In the genomic region with DNA sequence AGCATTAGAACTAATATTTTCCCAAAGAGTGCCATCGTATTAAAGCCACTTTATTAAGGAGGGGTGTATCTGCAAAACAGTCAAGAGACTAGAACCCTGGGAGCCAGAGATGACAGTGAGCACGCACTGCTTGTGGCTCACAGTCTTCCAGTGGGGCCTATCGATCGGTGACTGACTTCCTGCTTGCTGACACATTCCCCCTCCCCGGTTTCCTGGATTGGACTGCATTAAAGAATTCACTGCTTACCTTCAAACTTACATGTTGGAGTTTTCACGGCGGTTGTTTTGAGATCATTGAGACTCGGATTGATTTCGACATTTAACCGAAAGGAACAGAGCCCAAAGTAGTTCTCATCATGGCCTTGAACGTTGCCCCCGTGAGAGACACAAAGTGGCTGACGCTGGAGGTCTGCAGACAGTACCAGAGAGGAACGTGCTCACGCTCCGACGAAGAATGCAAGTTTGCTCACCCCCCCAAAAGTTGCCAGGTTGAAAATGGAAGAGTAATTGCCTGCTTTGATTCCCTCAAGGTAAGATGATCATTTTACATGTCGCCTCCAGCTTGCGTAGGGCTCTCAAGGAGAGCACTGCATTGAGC, we compare ENCODE assay signal across 17 mouse cellular contexts. TPM values are rescaled to one million over a fixed set of nuclear protein-coding genes. Genes with fewer than 3 reads are reported as not detected.
DNase-seq lines count a peak whose midpoint lies in the region; ATAC-seq and TF ChIP-seq lines count a peak whose summit lies in the region.
"Had no signal": no experiment of that assay in that cellular context is flagged by ENCODE, and none has a peak within 500 bp of the region (broad histone marks: within the 10 kb centered on the region; RNA-seq: fewer than 3 reads in every experiment).

No protein-coding gene starts in this region.

- TF ChIP-seq RAD21 in CH12.LX (IDR thresholded peaks at IDR 0.05; ENCODE audit: low read depth, low read length) = no peak

- no peaks in the 10 kb centered on the region for H3K9me3 ChIP-seq in heart, postnatal 0 days (replicated peaks; ENCODE audit: control insufficient read depth, low read length)
- H3K9me3 ChIP-seq in heart, embryonic 11.5 days (replicated peaks; ENCODE audit: control insufficient read depth, low read length) = no peaks in the 10 kb centered on the region
- H3K9me3 ChIP-seq in CH12.LX (replicated peaks; ENCODE audit: low read length) = no peaks in the 10 kb centered on the region
- no peaks in the 10 kb centered on the region for H3K9me3 ChIP-seq in embryonic facial prominence, embryonic 15.5 days (replicated peaks)
- H3K9me3 ChIP-seq: forebrain, embryonic 15.5 days; heart, embryonic 15.5 days; midbrain, embryonic 13.5 days; stomach, embryonic 15.5 days had no signal

- H3K79me2 ChIP-seq in CH12.LX (replicated peaks; ENCODE audit: control insufficient read depth, extremely low read depth, insufficient read depth, poor library complexity, severe bottlenecking) = peaks cover 37% of the 10 kb centered on the region

- H3K4me1 ChIP-seq in heart, postnatal 0 days (ENCODE audit: control insufficient read depth, insufficient read depth) = peaks cover 36% of the 10 kb centered on the region
- peaks cover 18% of the 10 kb centered on the region; the same call in 1 of the 2 replicates for H3K4me1 ChIP-seq in heart, embryonic 11.5 days (ENCODE audit: control insufficient read depth, insufficient read depth, low read length)
- H3K4me1 ChIP-seq in CH12.LX (ENCODE audit: control insufficient read depth in 1 of 2, insufficient read depth in 2 of 2) = peaks cover 20 to 77% of the 10 kb centered on the region in 2 experiments
- H3K4me1 ChIP-seq in embryonic facial prominence, embryonic 15.5 days = peaks cover 51% of the 10 kb centered on the region
- H3K4me1 ChIP-seq: forebrain, embryonic 15.5 days; midbrain, embryonic 13.5 days had no signal

- H3K4me2 ChIP-seq in heart, postnatal 0 days (ENCODE audit: low read depth, low read length) = no peak overlapping the region
- no peak overlapping the region for H3K4me2 ChIP-seq in heart, embryonic 11.5 days
- peak overlapping the region; percentile 68 for H3K4me2 ChIP-seq in CH12.LX (ENCODE audit: insufficient read depth, low read depth, poor library complexity, severe bottlenecking)
- no peak overlapping the region for H3K4me2 ChIP-seq in embryonic facial prominence, embryonic 15.5 days (replicated peaks)
- H3K4me2 ChIP-seq: forebrain, embryonic 15.5 days; heart, embryonic 15.5 days; midbrain, embryonic 13.5 days; stomach, embryonic 15.5 days had no signal

- no peak for DNase-seq in heart, postnatal 0 days (ENCODE audit: low spot score)
- DNase-seq in CH12.LX (ENCODE audit: extremely low read depth) = no peak
- DNase-seq in naive thymus-derived CD4-positive, alpha-beta T cell, adult 2 months (ENCODE audit: low read depth) = peak; percentile 29
- DNase-seq in layer of hippocampus, postnatal 10 days (ENCODE audit: low spot score in 2 of 2) = no peak
- DNase-seq in right cerebral cortex, adult 2 months (ENCODE audit: low spot score in 2 of 2) = no peak
- DNase-seq: cerebellum, adult 9-11 months; embryo, embryonic 11 days; kidney, adult 8-10 months; kidney, postnatal 4 days; left cerebral cortex, postnatal 4 days; lung, adult 18-20 months had no signal

- no peaks in the 10 kb centered on the region for H3K27me3 ChIP-seq in heart, postnatal 0 days (ENCODE audit: control insufficient read depth, insufficient read depth, low read length)
- H3K27me3 ChIP-seq in heart, embryonic 11.5 days (ENCODE audit: control insufficient read depth, insufficient read depth, low read length) = no peaks in the 10 kb centered on the region
- no peaks in the 10 kb centered on the region for H3K27me3 ChIP-seq in CH12.LX (replicated peaks)
- no peaks in the 10 kb centered on the region for H3K27me3 ChIP-seq in embryonic facial prominence, embryonic 15.5 days
- H3K27me3 ChIP-seq: forebrain, embryonic 15.5 days; heart, embryonic 15.5 days; midbrain, embryonic 13.5 days; stomach, embryonic 15.5 days had no signal

- peaks cover 13% of the 10 kb centered on the region for H3K36me3 ChIP-seq in heart, postnatal 0 days (replicated peaks; ENCODE audit: control insufficient read depth, insufficient read depth, low read length)
- H3K36me3 ChIP-seq in heart, embryonic 11.5 days (ENCODE audit: control insufficient read depth, insufficient read depth, low read length) = no peaks in the 10 kb centered on the region
- peaks cover 20 to 65% of the 10 kb centered on the region in 2 experiments for H3K36me3 ChIP-seq in CH12.LX (replicated peaks in 1 of 2; ENCODE audit: control insufficient read depth in 1 of 2, insufficient read depth in 1 of 2, low read length in 1 of 2)
- H3K36me3 ChIP-seq in embryonic facial prominence, embryonic 15.5 days = peaks cover 7% of the 10 kb centered on the region; the same call in 1 of the 2 replicates
- H3K36me3 ChIP-seq: forebrain, embryonic 15.5 days; midbrain, embryonic 13.5 days; stomach, embryonic 15.5 days had no signal

- no peak overlapping the region for H3K4me3 ChIP-seq in heart, postnatal 0 days (ENCODE audit: low read depth, low read length)
- no peak overlapping the region for H3K4me3 ChIP-seq in heart, embryonic 11.5 days (ENCODE audit: low read depth, low read length)
- no peak overlapping the region for H3K4me3 ChIP-seq in CH12.LX (replicated peaks in 1 of 3; ENCODE audit: low read depth in 2 of 3, low read length in 2 of 3, poor library complexity in 1 of 3)
- H3K4me3 ChIP-seq in embryonic facial prominence, embryonic 15.5 days (replicated peaks) = no peak overlapping the region
- H3K4me3 ChIP-seq: forebrain, embryonic 15.5 days; heart, embryonic 15.5 days; midbrain, embryonic 13.5 days; stomach, embryonic 15.5 days had no signal

- TF ChIP-seq EP300 in heart, postnatal 0 days (IDR thresholded peaks at IDR 0.05; ENCODE audit: low read depth) = no peak
- TF ChIP-seq EP300 in CH12.LX (IDR thresholded peaks at IDR 0.05; ENCODE audit: low read length) = no peak

- in situ Hi-C loops in CH12.LX (cut with MboI; ENCODE audit: low pct_ligation_motif_present, low pct_unique_long_range_greater_than_20kb, low sequenced_read_pairs) = no loop called here

- 83% methylated on average over 19 of the region's 19 CpGs for WGBS in heart, postnatal 0 days
- WGBS in heart, embryonic 11.5 days (ENCODE audit: insufficient replicate concordance) = 82% methylated on average over 19 of the region's 19 CpGs
- 74% methylated on average over 19 of the region's 19 CpGs for WGBS in embryonic facial prominence, embryonic 15.5 days

- no peak overlapping the region for H3K9ac ChIP-seq in heart, postnatal 0 days (replicated peaks; ENCODE audit: low read depth, low read length)
- no peak overlapping the region for H3K9ac ChIP-seq in heart, embryonic 11.5 days (ENCODE audit: low read depth, low read length)
- no peak overlapping the region for H3K9ac ChIP-seq in CH12.LX (ENCODE audit: insufficient read depth, low read depth)
- H3K9ac ChIP-seq in embryonic facial prominence, embryonic 15.5 days = no peak overlapping the region
- H3K9ac ChIP-seq: forebrain, embryonic 15.5 days; heart, embryonic 15.5 days; midbrain, embryonic 13.5 days; stomach, embryonic 15.5 days had no signal

- ATAC-seq in heart, postnatal 0 days (ENCODE audit: insufficient read depth, low read depth) = no peak
- ATAC-seq in heart, embryonic 11.5 days (replicated peaks; ENCODE audit: insufficient number of reproducible peaks, low FRiP score, low TSS enrichment) = no peak
- ATAC-seq in embryonic facial prominence, embryonic 15.5 days (ENCODE audit: insufficient number of reproducible peaks, low FRiP score, low TSS enrichment, low read depth) = no peak
- ATAC-seq: forebrain, embryonic 15.5 days; midbrain, embryonic 13.5 days had no signal

- 0 out of 2 replicates have a peak overlapping the region, but pooled peaks have one; percentile 6 for H3K27ac ChIP-seq in heart, postnatal 0 days (ENCODE audit: low read depth)
- H3K27ac ChIP-seq in heart, embryonic 11.5 days (ENCODE audit: low read depth, low read length) = no peak overlapping the region
- no peak overlapping the region for H3K27ac ChIP-seq in CH12.LX (ENCODE audit: insufficient read depth, low read depth)
- H3K27ac ChIP-seq in embryonic facial prominence, embryonic 15.5 days (replicated peaks) = peak overlapping the region; percentile 34; the same call in 1 of the 2 replicates
- H3K27ac ChIP-seq: forebrain, embryonic 15.5 days; heart, embryonic 15.5 days; midbrain, embryonic 13.5 days; stomach, embryonic 15.5 days had no signal

- dilution Hi-C loops in CH12.LX (cut with MboI; ENCODE audit: extremely low pct_ligation_motif_present, extremely low pct_unique_long_range_greater_than_20kb, low sequenced_read_pairs) = no loop called here

- TF ChIP-seq POLR2A in CH12.LX (IDR thresholded peaks at IDR 0.05; ENCODE audit: low read depth, low read length) = no peak

- TF ChIP-seq CTCF in heart, postnatal 0 days (IDR thresholded peaks at IDR 0.05; ENCODE audit: low read depth) = no peak
- TF ChIP-seq CTCF in CH12.LX (conservative IDR thresholded peaks at IDR 0.05 in 1 of 2, IDR thresholded peaks at IDR 0.05 in 1 of 2; ENCODE audit: low read depth in 2 of 2, low read length in 2 of 2) = no peak

TF ChIP-seq in CH12.LX, 34 proteins besides CTCF, POLR2A, EP300 and RAD21:
- TF ChIP-seq ELF1 (IDR thresholded peaks at IDR 0.05; ENCODE audit: low read depth, low read length) (no peak), ZKSCAN1 (IDR thresholded peaks at IDR 0.05; ENCODE audit: borderline replicate concordance, low read depth, low read length) (no peak)

RNA-seq across cellular contexts. Expression of a gene that starts 49.5 kb away (rescaled TPM):
- 288 and 337 TPM in 2 replicates for total RNA-seq in heart, postnatal 0 days (2014; rRNA removed; ENCODE audit: low replicate concordance)
- polyA plus RNA-seq in heart, postnatal 0 days (2015; fragmentation: Nextera tagmentation; extraction: Ambion mirVana) = 136 and 137 TPM in 2 replicates
- polyA plus RNA-seq in heart, embryonic 11.5 days (2014; fragmentation: Nextera tagmentation; extraction: Ambion mirVana) = 107 and 126 TPM in 2 replicates
- total RNA-seq in CH12.LX (2012; rRNA removed) = 19.6 and 23.9 TPM in 2 replicates
- 23.7 and 23.8 TPM in 2 replicates for total RNA-seq in CH12.LX (2014; rRNA removed)
- polyA plus RNA-seq in CH12.LX (2012; ENCODE audit: insufficient read length, low read depth) = 21.8 and 28.9 TPM in 2 replicates
- polyA plus RNA-seq in embryonic facial prominence, embryonic 15.5 days (2015; fragmentation: Nextera tagmentation; extraction: Ambion mirVana) = 167 and 173 TPM in 2 replicates
- total RNA-seq in layer of hippocampus, postnatal 10 days (2021) = 100 to 1,000 TPM; 126 to 132 TPM

Comparison
In these comparisons a context has a peak if more than half of its experiments do, and no peak if none do; other contexts are left out.
1. H3K27ac ChIP-seq: peak in heart, postnatal 0 days (single experiment) and embryonic facial prominence, embryonic 15.5 days (single experiment); none in heart, embryonic 11.5 days (single experiment) and CH12.LX (single experiment).